Mouse (Mus musculus) colon, adult 2 months (tissue): ENCODE measurements around the gene Pten. TPM values are rescaled to one million over a fixed set of nuclear protein-coding genes. Genes with fewer than 3 reads are reported as not detected.

Experiments
- polyA plus RNA-seq: library from polyadenylated mRNA; depleted of rRNA; stranded (reverse); fragments of >200 nt; gene quantifications from 2 replicates; pipeline ENCODE4 v1.2.3, GENCODE M21; 2012; rRNA removed

The Pten gene
- polyA plus RNA-seq: 23.4 and 26.8 TPM in 2 replicates

GRCm38 (mm10) chr19:32756900-32757725 is at the start of gene Pten:
Gene Pten, plus strand, starts transcription at chr19:32757497.

DNA sequence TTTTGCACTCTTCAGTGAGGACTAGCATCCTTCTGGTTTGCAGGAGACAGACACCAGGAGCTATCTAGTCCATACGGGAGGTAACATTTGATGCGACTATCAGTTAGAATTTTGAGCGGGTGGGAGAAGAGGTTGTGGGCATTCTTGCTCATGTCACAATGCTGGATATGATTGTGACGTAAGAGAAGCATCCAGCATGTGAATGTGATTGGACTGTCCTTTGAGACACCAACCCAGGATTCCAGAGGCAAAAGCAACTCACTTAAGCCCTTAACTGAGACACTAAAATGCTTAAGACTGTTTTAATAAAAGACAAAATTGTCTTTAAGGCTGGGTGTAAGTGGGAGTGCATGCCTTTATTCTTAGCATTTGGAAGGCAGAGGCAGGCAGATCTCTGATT is 17.6 kb upstream of the Pten start, which contains the start of gene Atad1:
Gene Atad1 (minus strand): TSS at position 101 of the 400 bp plus-strand sequence.

Other genes starting within 250 kb of the Pten start
- 43.9 and 44.9 TPM in 2 replicates for gene Papss2, start 161.7 kb upstream of the Pten start, polyA plus RNA-seq
- gene Atad1, start 17.7 kb upstream of the Pten start, polyA plus RNA-seq: 4.7 and 6.2 TPM in 2 replicates